21 mouse cellular contexts compared by ENCODE assay signal in genomic region chr16:35484105-35484504, GRCm38 (mm10). TPM values are rescaled to one million over a fixed set of nuclear protein-coding genes. Genes with fewer than 3 reads are reported as not detected.
DNase-seq lines count a peak whose midpoint lies in the region; ATAC-seq lines count a peak whose summit lies in the region.
"Had no signal": no experiment of that assay in that cellular context is flagged by ENCODE, and none has a peak within 500 bp of the region (broad histone marks: within the 10 kb centered on the region; RNA-seq: fewer than 3 reads in every experiment).

No protein-coding gene starts in this region.

- H3K27me3 ChIP-seq in hindbrain, embryonic 11.5 days (ENCODE audit: control insufficient read depth, insufficient read depth, low read length), result no peaks in the 10 kb centered on the region
- no peaks in the 10 kb centered on the region for H3K27me3 ChIP-seq in hindbrain, embryonic 14.5 days (ENCODE audit: control insufficient read depth, insufficient read depth, low read length)
- no peaks in the 10 kb centered on the region for H3K27me3 ChIP-seq in midbrain, embryonic 11.5 days (ENCODE audit: control insufficient read depth, insufficient read depth, low read length)
- peaks cover 7% of the 10 kb centered on the region for H3K27me3 ChIP-seq in midbrain, embryonic 13.5 days
- no peaks in the 10 kb centered on the region for H3K27me3 ChIP-seq in forebrain, embryonic 13.5 days
- H3K27me3 ChIP-seq: embryonic facial prominence, embryonic 15.5 days; liver, embryonic 12.5 days had no signal

- WGBS in hindbrain, embryonic 11.5 days, result 21% methylated on average over 4 of the region's 4 CpGs
- WGBS in hindbrain, embryonic 14.5 days, result 17% methylated on average over 4 of the region's 4 CpGs
- WGBS in midbrain, embryonic 11.5 days, result 35% methylated on average over 4 of the region's 4 CpGs
- WGBS in midbrain, embryonic 13.5 days, result 19% methylated on average over 4 of the region's 4 CpGs
- 11% methylated on average over 4 of the region's 4 CpGs for WGBS in forebrain, embryonic 13.5 days

- no peak overlapping the region for H3K9ac ChIP-seq in hindbrain, embryonic 11.5 days (ENCODE audit: low read depth, low read length)
- H3K9ac ChIP-seq in hindbrain, embryonic 14.5 days, result no peak overlapping the region
- no peak overlapping the region for H3K9ac ChIP-seq in midbrain, embryonic 11.5 days (ENCODE audit: low read length)
- no peak overlapping the region for H3K9ac ChIP-seq in midbrain, embryonic 13.5 days (replicated peaks)
- H3K9ac ChIP-seq in forebrain, embryonic 13.5 days, result no peak overlapping the region
- H3K9ac ChIP-seq: embryonic facial prominence, embryonic 15.5 days; liver, embryonic 12.5 days; midbrain, embryonic 12.5 days had no signal

- ATAC-seq in hindbrain, embryonic 11.5 days (ENCODE audit: low FRiP score), result no peak
- no peak for ATAC-seq in hindbrain, embryonic 14.5 days (ENCODE audit: low FRiP score)
- ATAC-seq in midbrain, embryonic 11.5 days (ENCODE audit: low FRiP score), result no peak
- ATAC-seq in midbrain, embryonic 13.5 days, result no peak
- peak; percentile 39; the same call in 1 of the 2 replicates for ATAC-seq in forebrain, embryonic 13.5 days
- ATAC-seq: liver, embryonic 12.5 days had no signal

- DNase-seq in hindbrain, embryonic 11.5 days (ENCODE audit: low spot score), result peak; percentile 19
- DNase-seq in hindbrain, embryonic 14.5 days (ENCODE audit: low spot score), result no peak
- peak; percentile 79 for DNase-seq in midbrain, embryonic 11.5 days (ENCODE audit: low spot score, missing footprints)
- DNase-seq in cerebellum, postnatal 10 days, result no peak
- no peak for DNase-seq in urinary bladder, postnatal 4 days (ENCODE audit: low spot score in 2 of 2)
- DNase-seq: adrenal gland, adult 8-10 months; cerebellum, postnatal 14 days; heart, postnatal 10 days; kidney, adult 11 months; layer of hippocampus, postnatal 36 days; lung, adult 2 months; retina, postnatal 1 day; thymus, adult 2 months had no signal

- no peak overlapping the region for H3K27ac ChIP-seq in hindbrain, embryonic 11.5 days (ENCODE audit: low read depth, low read length)
- no peak overlapping the region for H3K27ac ChIP-seq in hindbrain, embryonic 14.5 days
- no peak overlapping the region; the same call in 1 of the 2 replicates for H3K27ac ChIP-seq in midbrain, embryonic 11.5 days (ENCODE audit: low read depth, low read length)
- H3K27ac ChIP-seq in midbrain, embryonic 13.5 days, result no peak overlapping the region
- H3K27ac ChIP-seq in forebrain, embryonic 13.5 days, result peak overlapping the region; percentile 60; the same call in 1 of the 2 replicates
- H3K27ac ChIP-seq: embryonic facial prominence, embryonic 15.5 days; heart, embryonic 10.5 days; kidney, postnatal 0 days; liver, embryonic 12.5 days; midbrain, embryonic 12.5 days had no signal

- no peak overlapping the region for H3K4me2 ChIP-seq in hindbrain, embryonic 11.5 days (replicated peaks; ENCODE audit: low read depth, low read length)
- H3K4me2 ChIP-seq in hindbrain, embryonic 14.5 days (replicated peaks), result no peak overlapping the region
- H3K4me2 ChIP-seq in midbrain, embryonic 11.5 days, result no peak overlapping the region
- H3K4me2 ChIP-seq in midbrain, embryonic 13.5 days (replicated peaks), result no peak overlapping the region
- no peak overlapping the region for H3K4me2 ChIP-seq in forebrain, embryonic 13.5 days
- H3K4me2 ChIP-seq: embryonic facial prominence, embryonic 15.5 days; liver, embryonic 12.5 days; midbrain, embryonic 12.5 days had no signal

- no peaks in the 10 kb centered on the region for H3K9me3 ChIP-seq in hindbrain, embryonic 11.5 days (ENCODE audit: control insufficient read depth, low read length)
- H3K9me3 ChIP-seq in hindbrain, embryonic 14.5 days (ENCODE audit: control insufficient read depth, low read length), result no peaks in the 10 kb centered on the region
- no peaks in the 10 kb centered on the region for H3K9me3 ChIP-seq in midbrain, embryonic 11.5 days (ENCODE audit: control insufficient read depth, low read length)
- no peaks in the 10 kb centered on the region for H3K9me3 ChIP-seq in midbrain, embryonic 13.5 days
- H3K9me3 ChIP-seq in forebrain, embryonic 13.5 days (replicated peaks), result no peaks in the 10 kb centered on the region
- H3K9me3 ChIP-seq: embryonic facial prominence, embryonic 15.5 days; heart, embryonic 10.5 days; liver, embryonic 12.5 days; midbrain, embryonic 12.5 days had no signal

- no peak overlapping the region for H3K4me3 ChIP-seq in hindbrain, embryonic 11.5 days (ENCODE audit: low read depth, low read length)
- no peak overlapping the region for H3K4me3 ChIP-seq in hindbrain, embryonic 14.5 days (replicated peaks; ENCODE audit: low read length)
- no peak overlapping the region for H3K4me3 ChIP-seq in midbrain, embryonic 11.5 days (ENCODE audit: low read depth, low read length)
- no peak overlapping the region for H3K4me3 ChIP-seq in midbrain, embryonic 13.5 days (replicated peaks)
- H3K4me3 ChIP-seq in forebrain, embryonic 13.5 days, result no peak overlapping the region
- H3K4me3 ChIP-seq: embryonic facial prominence, embryonic 15.5 days; heart, embryonic 10.5 days; liver, embryonic 12.5 days; midbrain, embryonic 12.5 days had no signal

- no peaks in the 10 kb centered on the region; the same call in 1 of the 2 replicates for H3K4me1 ChIP-seq in hindbrain, embryonic 11.5 days (replicated peaks; ENCODE audit: control insufficient read depth, insufficient read depth, low read length)
- H3K4me1 ChIP-seq in hindbrain, embryonic 14.5 days (replicated peaks; ENCODE audit: control insufficient read depth, insufficient read depth, low read length), result peaks cover 10% of the 10 kb centered on the region
- H3K4me1 ChIP-seq in midbrain, embryonic 11.5 days (ENCODE audit: control insufficient read depth, insufficient read depth, low read length), result peaks cover 4% of the 10 kb centered on the region
- H3K4me1 ChIP-seq in midbrain, embryonic 13.5 days (replicated peaks), result peaks cover 35% of the 10 kb centered on the region
- peaks cover 32% of the 10 kb centered on the region for H3K4me1 ChIP-seq in forebrain, embryonic 13.5 days

- no peaks in the 10 kb centered on the region for H3K36me3 ChIP-seq in hindbrain, embryonic 11.5 days (ENCODE audit: control insufficient read depth, insufficient read depth, low read length)
- no peaks in the 10 kb centered on the region for H3K36me3 ChIP-seq in hindbrain, embryonic 14.5 days (replicated peaks; ENCODE audit: control insufficient read depth, insufficient read depth)
- no peaks in the 10 kb centered on the region for H3K36me3 ChIP-seq in midbrain, embryonic 11.5 days (ENCODE audit: control insufficient read depth, insufficient read depth, low read length)
- no peaks in the 10 kb centered on the region for H3K36me3 ChIP-seq in midbrain, embryonic 13.5 days
- H3K36me3 ChIP-seq in forebrain, embryonic 13.5 days (ENCODE audit: poor library complexity, severe bottlenecking), result no peaks in the 10 kb centered on the region
- H3K36me3 ChIP-seq: embryonic facial prominence, embryonic 15.5 days; midbrain, embryonic 12.5 days had no signal

RNA-seq across cellular contexts. Expression of gene Pdia5, which starts 6.6 kb away (rescaled TPM):
- 11.3 and 13.1 TPM in 2 replicates for polyA plus RNA-seq in hindbrain, embryonic 11.5 days (2014; fragmentation: Nextera tagmentation; extraction: Ambion mirVana)
- 6.8 and 8.3 TPM in 2 replicates for polyA plus RNA-seq in hindbrain, embryonic 14.5 days (2014; fragmentation: Nextera tagmentation; extraction: Ambion mirVana)
- polyA plus RNA-seq in midbrain, embryonic 11.5 days (2014; fragmentation: Nextera tagmentation; extraction: Ambion mirVana), result 8.7 and 9.6 TPM in 2 replicates
- polyA plus RNA-seq in midbrain, embryonic 13.5 days (2015; fragmentation: Nextera tagmentation; extraction: Ambion mirVana), result 12.0 and 13.9 TPM in 2 replicates
- polyA plus RNA-seq in forebrain, embryonic 13.5 days (2015; fragmentation: Nextera tagmentation; extraction: Ambion mirVana), result 10.4 and 11.8 TPM in 2 replicates

RNA-seq across cellular contexts. Expression of gene Sema5b, which starts 56.8 kb away (rescaled TPM):
- polyA plus RNA-seq in hindbrain, embryonic 11.5 days (2014; fragmentation: Nextera tagmentation; extraction: Ambion mirVana), result 27.3 and 30.1 TPM in 2 replicates
- polyA plus RNA-seq in hindbrain, embryonic 14.5 days (2014; fragmentation: Nextera tagmentation; extraction: Ambion mirVana), result 15.4 and 16.7 TPM in 2 replicates
- polyA plus RNA-seq in midbrain, embryonic 11.5 days (2014; fragmentation: Nextera tagmentation; extraction: Ambion mirVana), result 31.1 and 31.7 TPM in 2 replicates
- 36.9 and 43.6 TPM in 2 replicates for polyA plus RNA-seq in midbrain, embryonic 13.5 days (2015; fragmentation: Nextera tagmentation; extraction: Ambion mirVana)
- 40.8 and 41.7 TPM in 2 replicates for polyA plus RNA-seq in forebrain, embryonic 13.5 days (2015; fragmentation: Nextera tagmentation; extraction: Ambion mirVana)
- polyA plus RNA-seq: C2C12 had no signal

Comparison
In these comparisons a context has a peak if more than half of its experiments do, and no peak if none do; other contexts are left out.
1. DNase-seq: peak in hindbrain, embryonic 11.5 days (single experiment) and midbrain, embryonic 11.5 days (single experiment); none in hindbrain, embryonic 14.5 days (single experiment), cerebellum, postnatal 10 days (0 of 2) and urinary bladder, postnatal 4 days (0 of 2).